23 mouse cellular contexts compared by ENCODE assay signal in genomic region chr16:97075137-97075902, GRCm38 (mm10).
A peak's percentile ranks its signal among the peaks of the same experiment; 100 is the strongest.
DNase-seq lines count a peak whose midpoint lies in the region; ATAC-seq and TF ChIP-seq lines count a peak whose summit lies in the region.
"Had no signal": no experiment of that assay in that cellular context is flagged by ENCODE, and none has a peak within 500 bp of the region (broad histone marks: within the 10 kb centered on the region; RNA-seq: fewer than 3 reads in every experiment).

No protein-coding gene starts in this region.

- H3K9me3 ChIP-seq in lung, postnatal 0 days (ENCODE audit: low read length), result no peaks in the 10 kb centered on the region
- H3K9me3 ChIP-seq: forebrain, embryonic 15.5 days; midbrain, embryonic 10.5 days; neural tube, embryonic 12.5 days had no signal

- intact Hi-C loops in left cerebral cortex, adult 2 months (cut with DNase I), result no loop called here
- intact Hi-C loops in left cerebral cortex, postnatal 10 days (cut with DNase I), result no loop called here

- TF ChIP-seq EP300 in lung, postnatal 0 days (IDR thresholded peaks at IDR 0.05), result no peak

- no peak overlapping the region for H3K4me2 ChIP-seq in lung, postnatal 0 days (replicated peaks; ENCODE audit: low read depth, low read length)
- H3K4me2 ChIP-seq: forebrain, embryonic 15.5 days; hindbrain, embryonic 14.5 days; neural tube, embryonic 12.5 days had no signal

- ATAC-seq in lung, postnatal 0 days, result peak; percentile 42
- ATAC-seq: activated CD4-positive, CD25-positive, alpha-beta regulatory T cell, adult 4 months; forebrain, embryonic 15.5 days had no signal

- H3K36me3 ChIP-seq in lung, postnatal 0 days (ENCODE audit: insufficient read depth, low read length), result no peaks in the 10 kb centered on the region
- H3K36me3 ChIP-seq in kidney, adult 2 months (ENCODE audit: control insufficient read depth, insufficient read depth, low read length), result no peaks in the 10 kb centered on the region
- H3K36me3 ChIP-seq: forebrain, embryonic 15.5 days; midbrain, embryonic 10.5 days; neural tube, embryonic 12.5 days had no signal

- H3K9ac ChIP-seq in lung, postnatal 0 days (replicated peaks; ENCODE audit: low read depth), result no peak overlapping the region
- H3K9ac ChIP-seq: forebrain, embryonic 15.5 days; hindbrain, embryonic 14.5 days; liver, embryonic 14.5 days; neural tube, embryonic 12.5 days had no signal

- no peak for TF ChIP-seq POLR2A in lung, adult 2 months (IDR thresholded peaks at IDR 0.05; ENCODE audit: borderline replicate concordance, extremely low read depth, low read depth, low read length)
- TF ChIP-seq POLR2A in brain, embryonic 14.5 days (IDR thresholded peaks at IDR 0.05; ENCODE audit: borderline replicate concordance, extremely low read depth, insufficient read depth, insufficient read length, poor library complexity, severe bottlenecking), result no peak
- no peak for TF ChIP-seq POLR2A in kidney, adult 2 months (IDR thresholded peaks at IDR 0.05; ENCODE audit: low read depth, low read length)

- no peak for DNase-seq in left cerebral cortex, adult 2 months (ENCODE audit: extremely low spot score in 1 of 2, low spot score in 2 of 2)
- no peak for DNase-seq in left cerebral cortex, postnatal 10 days (ENCODE audit: extremely low spot score in 1 of 2, low spot score in 2 of 2)
- peak; percentile 33 for DNase-seq in lung, postnatal 0 days (ENCODE audit: low spot score)
- DNase-seq in lung, adult 2 months, result no peak
- DNase-seq in brain, embryonic 14.5 days (ENCODE audit: low read depth), result peak; percentile 18
- DNase-seq in layer of hippocampus, adult 9-10 months (ENCODE audit: low spot score), result no peak
- DNase-seq in kidney, adult 2 months, result no peak
- DNase-seq: adrenal gland, adult 8-10 months; B cell, adult 2 months; cerebellum, adult 2 months; cerebellum, postnatal 25 days; gastrocnemius, postnatal 36 days; heart, postnatal 36 days; kidney, postnatal 10 days; lung, postnatal 4 days; right cerebral cortex, postnatal 14 days had no signal

- WGBS in lung, postnatal 0 days, result 58% methylated on average over 6 of the region's 6 CpGs
- 62% methylated on average over 6 of the region's 6 CpGs for WGBS in lung, adult 2 months
- 69% methylated on average over 6 of the region's 6 CpGs for WGBS in kidney, adult 2 months

- no peaks in the 10 kb centered on the region for H3K4me1 ChIP-seq in lung, postnatal 0 days (ENCODE audit: insufficient read depth, low read depth, low read length)
- no peaks in the 10 kb centered on the region; the same call in 1 of the 2 replicates for H3K4me1 ChIP-seq in lung, adult 2 months (ENCODE audit: control insufficient read depth, insufficient read depth, low read length)
- H3K4me1 ChIP-seq in kidney, adult 2 months (ENCODE audit: control insufficient read depth, insufficient read depth, low read length), result no peaks in the 10 kb centered on the region
- H3K4me1 ChIP-seq: forebrain, embryonic 15.5 days; midbrain, embryonic 10.5 days; neural tube, embryonic 12.5 days had no signal

- H3K27ac ChIP-seq in left cerebral cortex, adult 2 months, result 0 out of 2 replicates have a peak overlapping the region, but pooled peaks have one; percentile 16
- H3K27ac ChIP-seq in lung, postnatal 0 days (ENCODE audit: low read length), result peak overlapping the region; percentile 15; the same call in 1 of the 2 replicates
- H3K27ac ChIP-seq in kidney, adult 2 months (ENCODE audit: insufficient read depth, low read depth, low read length), result no peak overlapping the region
- H3K27ac ChIP-seq: forebrain, embryonic 15.5 days; hindbrain, embryonic 14.5 days; liver, embryonic 14.5 days; midbrain, embryonic 10.5 days; neural tube, embryonic 12.5 days; stomach, postnatal 0 days had no signal

- no peaks in the 10 kb centered on the region for H3K27me3 ChIP-seq in lung, postnatal 0 days (replicated peaks; ENCODE audit: insufficient read depth, low read length)
- H3K27me3 ChIP-seq in kidney, adult 2 months (replicated peaks; ENCODE audit: control insufficient read depth, insufficient read depth, low read length), result no peaks in the 10 kb centered on the region
- H3K27me3 ChIP-seq: forebrain, embryonic 15.5 days; neural tube, embryonic 12.5 days had no signal

- no peak for TF ChIP-seq CTCF in left cerebral cortex, adult 2 months (IDR thresholded peaks at IDR 0.05)
- TF ChIP-seq CTCF in lung, postnatal 0 days (IDR thresholded peaks at IDR 0.05), result no peak
- TF ChIP-seq CTCF in lung, adult 2 months (IDR thresholded peaks at IDR 0.05; ENCODE audit: insufficient read depth, low read length), result no peak
- no peak for TF ChIP-seq CTCF in brain, embryonic 14.5 days (IDR thresholded peaks at IDR 0.05; ENCODE audit: borderline replicate concordance, extremely low read depth, insufficient read depth, insufficient read length)
- TF ChIP-seq CTCF in kidney, adult 2 months (conservative IDR thresholded peaks at IDR 0.05; ENCODE audit: insufficient read depth, insufficient read length, low read depth, low read length), result no peak

- H3K4me3 ChIP-seq in left cerebral cortex, adult 2 months, result no peak overlapping the region
- no peak overlapping the region for H3K4me3 ChIP-seq in lung, postnatal 0 days (ENCODE audit: low read depth, low read length)
- no peak overlapping the region for H3K4me3 ChIP-seq in lung, adult 2 months (replicated peaks; ENCODE audit: extremely low read depth, low read depth, low read length)
- no peak overlapping the region for H3K4me3 ChIP-seq in kidney, adult 2 months (ENCODE audit: insufficient read depth, low read depth, low read length)
- H3K4me3 ChIP-seq: forebrain, embryonic 15.5 days; midbrain, embryonic 10.5 days; neural tube, embryonic 12.5 days had no signal

Comparison
In these comparisons a context has a peak if more than half of its experiments do, and no peak if none do; other contexts are left out.
1. DNase-seq: peak in lung, postnatal 0 days (single experiment) and brain, embryonic 14.5 days (single experiment); none in left cerebral cortex, adult 2 months (0 of 2), left cerebral cortex, postnatal 10 days (0 of 2), lung, adult 2 months (single experiment), layer of hippocampus, adult 9-10 months (single experiment) and kidney, adult 2 months (single experiment).